Mouse (Mus musculus): ENCODE results near the gene Dmc1.

- TF ChIP-seq CTCF (conservative IDR thresholded peaks at IDR 0.05; ENCODE audit: insufficient read depth, insufficient read length, low read depth, low read length), result no peak
- no peak for TF ChIP-seq POLR2A (IDR thresholded peaks at IDR 0.05; ENCODE audit: low read depth, low read length)
Observed at GRCm38 (mm10) chr15:79645483-79645882, 40.6 kb upstream of the Dmc1 start.
